Mouse (Mus musculus) heart, postnatal 0 days (tissue): Measurements from ENCODE around the gene Cpne7. TPM values are rescaled to one million over a fixed set of nuclear protein-coding genes. Genes with fewer than 3 reads are reported as not detected.

Experiments
- ATAC-seq: fragments of 200-750 bp; cut with Nextera tagmentation; 2 replicates; pipeline ENCODE4 v1.8.0; 2017; ENCODE audit warnings: low read depth, moderate number of reproducible peaks, moderate library complexity; ENCODE audit not compliant: insufficient read depth
- DNase-seq: peaks from one replicate; pipeline ENCODE4 v3.0.0-alpha.2; 2016; ENCODE audit warnings: low spot score
- H3K27ac ChIP-seq: fragments of 300-500 bp; sonication (generic); 2 replicates; pipeline ENCODE4 v1.5.1; 2014; ENCODE audit warnings: low read depth, mild to moderate bottlenecking
- H3K27me3 ChIP-seq: fragments of 300-500 bp; sonication (generic); 2 replicates; pipeline ENCODE4 v1.6.1; 2014; ENCODE audit warnings: low read length, mixed read lengths; ENCODE audit not compliant: control insufficient read depth, insufficient read depth
- H3K36me3 ChIP-seq: fragments of 300-500 bp; sonication (generic); replicated peaks from 2 replicates; pipeline ENCODE4 v1.6.1; 2014; ENCODE audit warnings: low read length, mixed read lengths; ENCODE audit not compliant: control insufficient read depth, insufficient read depth
- H3K4me1 ChIP-seq: fragments of 300-500 bp; sonication (generic); 2 replicates; pipeline ENCODE4 v1.6.1; 2014; ENCODE audit warnings: antibody characterized with exemption; ENCODE audit not compliant: control insufficient read depth, insufficient read depth
- H3K4me2 ChIP-seq: fragments of 300-500 bp; sonication (generic); 2 replicates; pipeline ENCODE4 v1.6.1; 2014; ENCODE audit warnings: low read depth, mild to moderate bottlenecking, low read length, moderate library complexity
- H3K4me3 ChIP-seq: fragments of 300-500 bp; sonication (generic); 2 replicates; pipeline ENCODE4 v1.5.1; 2014; ENCODE audit warnings: low read depth, low read length
- H3K9ac ChIP-seq: fragments of 300-500 bp; sonication (generic); replicated peaks from 2 replicates; pipeline ENCODE4 v1.6.1; 2014; ENCODE audit warnings: low read depth, low read length, mixed read lengths
- H3K9me3 ChIP-seq: fragments of 300-500 bp; sonication (generic); replicated peaks from 2 replicates; pipeline ENCODE4 v1.6.1; 2016; ENCODE audit warnings: low read length; ENCODE audit not compliant: control insufficient read depth
- CTCF ChIP-seq: IDR thresholded peaks from 2 replicates; pipeline ENCODE4 v1.5.1; 2016; ENCODE audit warnings: antibody characterized with exemption, control low read depth, low read depth
- EP300 ChIP-seq: IDR thresholded peaks from 2 replicates; pipeline ENCODE4 v1.6.1; 2016; ENCODE audit warnings: antibody characterized with exemption, low read depth
- WGBS: fragments of 180-500 bp; shearing (Covaris S2); extraction: QIAGEN DNeasy Blood & Tissue Kit; methylation state at CpG from one replicate; pipeline ENCODE4 v1.1.7; 2014; 5-methylcytosine and 5-hydroxymethylcytosine counted together
- polyA plus RNA-seq: library from polyadenylated mRNA; unstranded; fragments of >200 nt; fragmentation: Nextera tagmentation; extraction: Ambion mirVana; gene quantifications from 2 replicates; pipeline ENCODE4 v1.2.1, GENCODE M21; 2015
- total RNA-seq: library from RNA; depleted of rRNA; stranded (reverse); fragments of >200 nt; gene quantifications from 2 replicates; pipeline ENCODE4 v1.2.3, GENCODE M21; 2014; ENCODE audit warnings: low replicate concordance

Cpne7 gene
- total and polyA plus RNA-seq, 2 experiments from 2014 or later: 0.15 to 0.42 TPM

DNA sequence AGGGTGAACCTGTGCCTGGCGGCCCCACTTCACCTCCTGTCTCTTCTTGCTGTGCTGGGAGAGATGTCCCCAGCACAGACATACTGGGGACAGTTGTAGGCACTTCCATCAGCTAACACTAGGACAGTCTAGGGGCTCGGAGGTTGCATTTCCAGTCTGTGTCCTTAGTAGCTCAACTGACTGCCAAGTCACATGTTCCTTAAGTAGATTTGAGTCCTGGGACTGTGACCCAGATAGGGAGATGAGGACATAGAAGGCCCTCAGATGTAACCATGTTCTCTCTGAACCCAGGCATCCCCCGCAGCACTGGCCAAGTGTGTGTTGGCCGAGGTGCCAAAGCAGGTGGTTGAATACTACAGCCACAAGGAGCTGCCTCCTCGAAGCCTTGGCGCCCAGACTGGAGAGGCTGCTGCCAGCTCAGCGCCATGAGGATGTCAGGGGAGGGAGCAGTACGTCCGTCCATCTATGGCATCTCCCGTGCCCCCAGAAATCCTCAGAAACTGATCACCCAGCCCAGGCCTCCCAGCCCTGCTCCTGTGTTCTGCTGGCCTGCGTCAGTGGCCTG is 17.1 kb downstream of the Cpne7 start:
- H3K36me3 ChIP-seq: no peaks in the 10 kb centered on the region
- H3K27me3 ChIP-seq: 0 out of 2 replicates have a peak, but pooled peaks cover 5% of the 10 kb centered on the region
- H3K4me2 ChIP-seq: no peak overlapping the region
- no peak overlapping the region for H3K4me3 ChIP-seq
- 80% methylated on average over 11 of the region's 11 CpGs for WGBS
- H3K4me1 ChIP-seq: peaks cover 8% of the 10 kb centered on the region
- no peak overlapping the region for H3K9ac ChIP-seq
- H3K27ac ChIP-seq: no peak overlapping the region
- TF ChIP-seq EP300: no peak
- H3K9me3 ChIP-seq: no peaks in the 10 kb centered on the region
- no peak for DNase-seq
- no peak for ATAC-seq

DNA sequence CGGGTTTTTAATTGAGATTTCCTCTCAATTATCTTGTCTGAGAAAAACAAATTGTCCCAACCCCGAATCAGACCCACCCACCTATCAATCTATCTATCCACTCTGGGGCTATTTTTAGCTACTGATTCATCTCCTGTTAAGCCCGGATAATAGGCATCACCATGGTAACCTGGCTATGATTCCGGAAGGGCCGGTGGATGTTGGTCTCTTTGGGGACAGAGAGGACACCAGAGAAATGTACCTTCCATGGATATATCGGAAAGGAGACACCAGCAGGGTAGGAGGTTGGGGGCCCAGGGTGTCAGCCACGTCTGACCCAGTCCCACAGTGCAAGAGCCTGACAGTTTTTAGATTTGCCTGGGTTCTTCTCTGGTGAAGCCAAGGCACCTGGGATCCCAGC is 18.2 kb downstream of the Cpne7 start:
- no peak for DNase-seq
- Histone ChIP-seq H3K4me1 (peaks cover 8% of the 10 kb centered on the region), H3K27me3 (0 out of 2 replicates have a peak, but pooled peaks cover 5% of the 10 kb centered on the region), H3K27ac (no peak overlapping the region), H3K9ac (no peak overlapping the region), H3K4me3 (no peak overlapping the region), H3K36me3 (no peaks in the 10 kb centered on the region), H3K9me3 (no peaks in the 10 kb centered on the region), H3K4me2 (no peak overlapping the region)
- no peak for ATAC-seq
- WGBS: 34% methylated on average over 7 of the region's 7 CpGs
- no peak for TF ChIP-seq EP300
- no peak for TF ChIP-seq CTCF

DNA sequence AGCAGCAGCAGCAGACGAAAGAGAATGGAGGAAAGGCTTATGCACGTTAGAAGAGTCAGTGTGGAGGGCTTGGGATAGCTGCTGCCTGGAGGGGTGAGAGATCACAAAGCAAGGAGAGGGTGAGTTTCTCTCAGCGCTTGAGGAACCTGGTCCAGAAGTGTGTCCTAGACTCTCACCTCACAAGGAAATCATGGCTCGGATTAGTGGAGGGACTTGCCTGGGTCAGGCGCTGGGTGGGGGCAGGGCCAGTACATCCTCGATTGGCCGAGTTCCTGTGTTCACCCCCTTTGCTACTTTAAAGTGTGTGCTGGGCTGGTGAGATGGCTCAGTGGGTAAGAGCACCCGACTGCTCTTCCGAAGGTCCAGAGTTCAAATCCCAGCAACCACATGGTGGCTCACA is 18.6 kb downstream of the Cpne7 start:
- H3K4me3 ChIP-seq: no peak overlapping the region
- H3K36me3 ChIP-seq: no peaks in the 10 kb centered on the region
- no peak overlapping the region for H3K27ac ChIP-seq
- 53% methylated on average over 9 of the region's 9 CpGs for WGBS
- no peaks in the 10 kb centered on the region for H3K9me3 ChIP-seq
- H3K4me2 ChIP-seq: no peak overlapping the region
- H3K4me1 ChIP-seq: peaks cover 8% of the 10 kb centered on the region
- TF ChIP-seq CTCF (no peak), EP300 (no peak)
- 0 out of 2 replicates have a peak, but pooled peaks cover 1% of the 10 kb centered on the region for H3K27me3 ChIP-seq
- ATAC-seq (no peak), DNase-seq (no peak)
- no peak overlapping the region for H3K9ac ChIP-seq

DNA sequence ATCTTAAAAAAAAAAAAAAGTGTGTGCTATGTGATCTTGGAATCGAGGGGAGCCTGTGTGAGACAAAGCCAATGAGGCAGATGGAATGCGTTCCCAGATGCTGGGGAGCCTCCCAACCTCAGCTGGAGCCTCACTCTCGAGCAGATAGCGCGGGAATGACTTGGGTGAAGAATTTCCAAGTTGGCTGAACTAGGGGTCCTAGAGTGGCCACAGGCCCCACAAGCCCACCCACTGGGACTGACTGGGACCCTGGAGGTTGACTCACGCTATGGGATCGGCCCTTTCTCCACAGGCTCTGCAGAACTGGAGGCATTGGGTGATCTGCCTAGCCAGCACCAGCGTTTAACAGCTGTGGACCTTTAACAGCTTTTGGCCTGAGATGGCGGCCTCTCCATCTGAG is 19.1 kb downstream of the Cpne7 start:
- Histone ChIP-seq H3K4me1 (peaks cover 8% of the 10 kb centered on the region), H3K27me3 (no peaks in the 10 kb centered on the region), H3K4me3 (no peak overlapping the region), H3K9me3 (no peaks in the 10 kb centered on the region), H3K27ac (no peak overlapping the region), H3K36me3 (no peaks in the 10 kb centered on the region), H3K4me2 (no peak overlapping the region), H3K9ac (no peak overlapping the region)
- no peak for DNase-seq
- ATAC-seq: no peak
- 74% methylated on average over 9 of the region's 9 CpGs for WGBS
- TF ChIP-seq CTCF: no peak
- TF ChIP-seq EP300: no peak

DNA sequence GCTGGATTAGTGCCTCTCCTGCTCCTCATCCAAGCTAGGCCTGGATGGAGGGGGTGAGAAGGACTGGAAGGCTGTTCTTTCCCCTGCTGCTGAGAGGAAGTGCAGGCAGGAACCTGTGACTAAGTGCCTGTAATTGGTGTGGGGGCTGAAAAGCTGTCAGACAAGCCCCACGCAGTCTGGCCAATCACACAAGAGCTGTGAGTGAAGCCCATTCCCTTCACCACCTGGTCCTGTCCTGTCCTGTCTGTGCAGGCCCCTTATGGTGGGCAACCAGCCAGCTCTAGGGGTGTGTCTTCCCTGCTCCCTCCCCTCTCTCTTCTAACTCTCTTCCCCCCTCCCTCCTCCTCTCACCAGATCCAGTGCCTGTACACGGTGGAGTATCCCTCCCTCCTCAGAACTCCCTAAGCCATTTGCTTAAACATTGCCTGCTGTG is 20.5 kb downstream of the Cpne7 start:
- Histone ChIP-seq H3K4me3 (no peak overlapping the region), H3K4me1 (peaks cover 17% of the 10 kb centered on the region), H3K9ac (no peak overlapping the region), H3K36me3 (no peaks in the 10 kb centered on the region), H3K27me3 (no peaks in the 10 kb centered on the region), H3K27ac (peak overlapping the region; percentile 22; the same call in 1 of the 2 replicates), H3K4me2 (no peak overlapping the region), H3K9me3 (no peaks in the 10 kb centered on the region)
- ATAC-seq (peak; percentile 62), DNase-seq (peak; percentile 44)
- TF ChIP-seq CTCF (no peak), EP300 (no peak)
- 12% methylated on average over 2 of the region's 2 CpGs for WGBS

DNA sequence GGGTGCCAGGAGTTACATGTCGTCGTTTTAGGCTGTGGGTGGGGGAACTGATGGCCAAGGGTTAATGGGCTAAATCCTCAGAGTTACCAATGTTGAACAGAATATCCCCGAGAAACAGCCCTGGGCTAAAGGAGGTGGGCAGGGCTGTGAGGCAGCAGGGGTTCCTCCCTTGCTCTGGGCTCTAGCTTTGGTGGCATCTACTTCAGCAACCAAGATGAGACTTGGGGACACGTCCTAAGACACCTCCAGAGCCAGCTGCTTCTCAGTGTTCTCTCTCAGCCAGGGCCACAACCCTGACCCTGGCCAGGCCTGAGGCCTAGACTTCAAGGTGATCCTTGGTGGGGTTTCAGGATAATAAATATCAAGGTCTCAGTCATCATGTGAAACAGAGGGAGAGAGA is 21.6 kb downstream of the Cpne7 start:
- no peak overlapping the region for H3K27ac ChIP-seq

More for the DNA sequence above, 21.6 kb downstream of the Cpne7 start:
- Histone ChIP-seq H3K9ac (no peak overlapping the region), H3K27me3 (no peaks in the 10 kb centered on the region), H3K4me3 (no peak overlapping the region), H3K9me3 (no peaks in the 10 kb centered on the region), H3K36me3 (no peaks in the 10 kb centered on the region), H3K4me1 (peaks cover 17% of the 10 kb centered on the region), H3K4me2 (no peak overlapping the region)
- TF ChIP-seq CTCF: no peak
- TF ChIP-seq EP300: no peak
- ATAC-seq (no peak), DNase-seq (no peak)
- 75% methylated on average over 4 of the region's 4 CpGs for WGBS
